Mouse (Mus musculus) CH12.LX (cell line): ENCODE data around the gene Lrch1. TPM values are rescaled to one million over a fixed set of nuclear protein-coding genes. Genes with fewer than 3 reads are reported as not detected.

Experiments used
- DNase-seq: peaks from one replicate; pipeline ENCODE4 v3.0.0-alpha.2; 2013; ENCODE audit errors: extremely low read depth
- H3K27ac ChIP-seq: 2 replicates; pipeline ENCODE4 v1.5.1; 2012; ENCODE audit warnings: low read depth, mild to moderate bottlenecking, control low read depth, moderate library complexity; ENCODE audit not compliant: insufficient read depth
- H3K27me3 ChIP-seq: replicated peaks from 2 replicates; pipeline ENCODE3; 2012; ENCODE audit warnings: inconsistent platforms
- H3K36me3 ChIP-seq, 2 experiments: replicated peaks in 1 of 2; 2 replicates each; pipeline versions ENCODE3 to v1.6.1; 2012; ENCODE audit warnings: inconsistent platforms in 1 of 2, low read length in 1 of 2, mild to moderate bottlenecking in 1 of 2, mixed read lengths in 1 of 2, moderate library complexity in 1 of 2; ENCODE audit not compliant: control insufficient read depth in 1 of 2, insufficient read depth in 1 of 2
- H3K4me1 ChIP-seq, 2 experiments: 2 replicates each; pipeline ENCODE4 v1.6.1; 2012; ENCODE audit warnings: inconsistent platforms in 1 of 2, moderate library complexity in 1 of 2; ENCODE audit not compliant: insufficient read depth in 2 of 2, control insufficient read depth in 1 of 2
- H3K4me2 ChIP-seq: 2 replicates; pipeline ENCODE4 v1.6.1; 2012; ENCODE audit warnings: low read depth, mild to moderate bottlenecking, control low read depth; ENCODE audit not compliant: poor library complexity, insufficient read depth, severe bottlenecking
- H3K4me3 ChIP-seq, 3 experiments: fragments of 150-350 bp in 1 of 3; sonication (generic) in 1 of 3; replicated peaks in 1 of 3; 2 replicates each; pipeline versions ENCODE3 to v1.5.1; 2011 to 2012; ENCODE audit warnings: low read depth in 2 of 3, low read length in 2 of 3, mild to moderate bottlenecking in 2 of 3, moderate library complexity in 2 of 3, control low read depth in 1 of 3, improper control_type of control experiment in 1 of 3, inconsistent platforms in 1 of 3, mixed read lengths in 1 of 3; ENCODE audit not compliant: poor library complexity in 1 of 3
- H3K79me2 ChIP-seq: replicated peaks from 2 replicates; pipeline ENCODE4 v1.6.1; 2012; ENCODE audit warnings: mild to moderate bottlenecking, moderate library complexity; ENCODE audit not compliant: control insufficient read depth, poor library complexity, insufficient read depth, severe bottlenecking; ENCODE audit errors: extremely low read depth
- H3K9ac ChIP-seq: 2 replicates; pipeline ENCODE4 v1.6.1; 2012; ENCODE audit warnings: low read depth, mild to moderate bottlenecking, control low read depth, moderate library complexity; ENCODE audit not compliant: insufficient read depth
- H3K9me3 ChIP-seq: replicated peaks from 2 replicates; pipeline ENCODE3; 2012; ENCODE audit warnings: low read length, inconsistent platforms, mixed read lengths
- BHLHE40 ChIP-seq: IDR thresholded peaks from 2 replicates; pipeline ENCODE4 v1.6.1; 2011; ENCODE audit warnings: mild to moderate bottlenecking, low read depth, low read length, improper control_type of control experiment
- CHD2 ChIP-seq: IDR thresholded peaks from 2 replicates; pipeline ENCODE4 v1.6.1; 2011; ENCODE audit warnings: low read length, improper control_type of control experiment
- CTCF ChIP-seq, 2 experiments: IDR thresholded peaks in 1 of 2; conservative IDR thresholded peaks in 1 of 2; 2 replicates each; pipeline ENCODE4 v1.5.1; 2011 to 2012; ENCODE audit warnings: low read depth in 2 of 2, low read length in 2 of 2, improper control_type of control experiment in 1 of 2, inconsistent platforms in 1 of 2, mild to moderate bottlenecking in 1 of 2, moderate library complexity in 1 of 2
- E2F4 ChIP-seq: IDR thresholded peaks from 2 replicates; pipeline ENCODE4 v1.6.1; 2011; ENCODE audit warnings: low read depth, low read length, improper control_type of control experiment; ENCODE audit not compliant: insufficient replicate concordance
- ELF1 ChIP-seq: IDR thresholded peaks from 2 replicates; pipeline ENCODE4 v1.6.1; 2014; ENCODE audit warnings: low read depth, mild to moderate bottlenecking, inconsistent platforms, low read length, improper control_type of control experiment
- EP300 ChIP-seq: IDR thresholded peaks from 2 replicates; pipeline ENCODE4 v1.6.1; 2011; ENCODE audit warnings: low read length, improper control_type of control experiment
- ETS1 ChIP-seq: conservative IDR thresholded peaks from 2 replicates; pipeline ENCODE4 v1.6.1; 2012; ENCODE audit warnings: low read depth, mild to moderate bottlenecking, inconsistent platforms, low read length, improper control_type of control experiment, moderate library complexity
- GABPA ChIP-seq: IDR thresholded peaks from 2 replicates; pipeline ENCODE4 v1.6.1; 2012; ENCODE audit warnings: low read depth, low read length, improper control_type of control experiment, inconsistent platforms; ENCODE audit not compliant: insufficient replicate concordance
- HCFC1 ChIP-seq: IDR thresholded peaks from 2 replicates; pipeline ENCODE4 v1.6.1; 2012; ENCODE audit warnings: low read depth, mild to moderate bottlenecking, inconsistent platforms, low read length, improper control_type of control experiment
- IRF4 ChIP-seq: IDR thresholded peaks from 2 replicates; pipeline ENCODE4 v1.6.1; 2014; ENCODE audit warnings: low read depth, mild to moderate bottlenecking, inconsistent platforms, low read length, improper control_type of control experiment
- JUN ChIP-seq: IDR thresholded peaks from 2 replicates; pipeline ENCODE4 v1.6.1; 2011; ENCODE audit warnings: low read depth, mild to moderate bottlenecking, low read length, improper control_type of control experiment, moderate library complexity; ENCODE audit not compliant: insufficient read depth
- JUND ChIP-seq: conservative IDR thresholded peaks from 2 replicates; pipeline ENCODE4 v1.6.1; 2011; ENCODE audit warnings: low read depth, low read length, improper control_type of control experiment
- MEF2A ChIP-seq: IDR thresholded peaks from 2 replicates; pipeline ENCODE4 v1.6.1; 2014; ENCODE audit warnings: low read depth, mild to moderate bottlenecking, inconsistent platforms, low read length, improper control_type of control experiment, borderline replicate concordance
- MXI1 ChIP-seq: IDR thresholded peaks from 2 replicates; pipeline ENCODE4 v1.6.1; 2011; ENCODE audit warnings: mild to moderate bottlenecking, low read depth, low read length, improper control_type of control experiment
- MYC ChIP-seq: IDR thresholded peaks from 2 replicates; pipeline ENCODE4 v1.6.1; 2011; ENCODE audit warnings: low read depth, mild to moderate bottlenecking, improper control_type of control experiment, low read length
- PAX5 ChIP-seq: IDR thresholded peaks from 2 replicates; pipeline ENCODE4 v1.6.1; 2012; ENCODE audit warnings: low read length, inconsistent platforms, mixed read lengths
- SIN3A ChIP-seq: IDR thresholded peaks from 2 replicates; pipeline ENCODE4 v1.6.1; 2012; ENCODE audit warnings: low read length, improper control_type of control experiment, inconsistent platforms
- SMC3 ChIP-seq: IDR thresholded peaks from 2 replicates; pipeline ENCODE4 v1.6.1; 2011; ENCODE audit warnings: low read depth, low read length, improper control_type of control experiment
- TBP ChIP-seq: conservative IDR thresholded peaks from 2 replicates; pipeline ENCODE4 v1.6.1; 2011; ENCODE audit warnings: low read depth, low read length, improper control_type of control experiment
- TCF12 ChIP-seq: IDR thresholded peaks from 2 replicates; pipeline ENCODE4 v1.6.1; 2014; ENCODE audit warnings: low read depth, mild to moderate bottlenecking, inconsistent platforms, low read length, improper control_type of control experiment
- USF1 ChIP-seq: IDR thresholded peaks from 2 replicates; pipeline ENCODE4 v1.6.1; 2014; ENCODE audit warnings: low read depth, mild to moderate bottlenecking, inconsistent platforms, low read length, improper control_type of control experiment
- ZC3H11A ChIP-seq: IDR thresholded peaks from 2 replicates; pipeline ENCODE4 v1.6.1; 2012; ENCODE audit warnings: low read depth, mild to moderate bottlenecking, inconsistent platforms, low read length, improper control_type of control experiment
- ZKSCAN1 ChIP-seq: IDR thresholded peaks from 2 replicates; pipeline ENCODE4 v1.6.1; 2012; ENCODE audit warnings: low read depth, inconsistent platforms, low read length, improper control_type of control experiment, borderline replicate concordance
- ZNF384 ChIP-seq: IDR thresholded peaks from 2 replicates; pipeline ENCODE4 v1.6.1; 2012; ENCODE audit warnings: low read depth, low read length, improper control_type of control experiment, inconsistent platforms
- dilution Hi-C: fragments of 300-500 bp; cut with MboI; formaldehyde crosslinking; loops from 2 replicates; pipeline ENCODE4 v1.14.3; 2020; ENCODE audit warnings: low sequenced_read_pairs; ENCODE audit not compliant: extremely low pct_unique_long_range_greater_than_20kb, extremely low pct_ligation_motif_present
- in situ Hi-C: fragments of 300-500 bp; cut with MboI; formaldehyde crosslinking; loops from 3 replicates; pipeline ENCODE4 v1.14.3; 2019; ENCODE audit warnings: low sequenced_read_pairs, low pct_ligation_motif_present, low pct_unique_long_range_greater_than_20kb, mixed read lengths
- polyA plus RNA-seq: library from polyadenylated mRNA; unstranded; fragments of >175 nt; gene quantifications from 2 replicates; pipeline ENCODE4 v1.2.1, GENCODE M21; 2012; ENCODE audit warnings: low read depth; ENCODE audit not compliant: insufficient read length
- total RNA-seq, 2 experiments: library from RNA; depleted of rRNA; stranded (reverse); fragments of 300-350 nt in 1 of 2; fragments of >200 nt in 1 of 2; gene quantifications; 2 replicates each; pipeline ENCODE4 v1.2.3; 2012 to 2014

Lrch1 gene
- total and polyA plus RNA-seq, 3 experiments, result 10.3 to 23.3 (median 12.8) TPM

DNA sequence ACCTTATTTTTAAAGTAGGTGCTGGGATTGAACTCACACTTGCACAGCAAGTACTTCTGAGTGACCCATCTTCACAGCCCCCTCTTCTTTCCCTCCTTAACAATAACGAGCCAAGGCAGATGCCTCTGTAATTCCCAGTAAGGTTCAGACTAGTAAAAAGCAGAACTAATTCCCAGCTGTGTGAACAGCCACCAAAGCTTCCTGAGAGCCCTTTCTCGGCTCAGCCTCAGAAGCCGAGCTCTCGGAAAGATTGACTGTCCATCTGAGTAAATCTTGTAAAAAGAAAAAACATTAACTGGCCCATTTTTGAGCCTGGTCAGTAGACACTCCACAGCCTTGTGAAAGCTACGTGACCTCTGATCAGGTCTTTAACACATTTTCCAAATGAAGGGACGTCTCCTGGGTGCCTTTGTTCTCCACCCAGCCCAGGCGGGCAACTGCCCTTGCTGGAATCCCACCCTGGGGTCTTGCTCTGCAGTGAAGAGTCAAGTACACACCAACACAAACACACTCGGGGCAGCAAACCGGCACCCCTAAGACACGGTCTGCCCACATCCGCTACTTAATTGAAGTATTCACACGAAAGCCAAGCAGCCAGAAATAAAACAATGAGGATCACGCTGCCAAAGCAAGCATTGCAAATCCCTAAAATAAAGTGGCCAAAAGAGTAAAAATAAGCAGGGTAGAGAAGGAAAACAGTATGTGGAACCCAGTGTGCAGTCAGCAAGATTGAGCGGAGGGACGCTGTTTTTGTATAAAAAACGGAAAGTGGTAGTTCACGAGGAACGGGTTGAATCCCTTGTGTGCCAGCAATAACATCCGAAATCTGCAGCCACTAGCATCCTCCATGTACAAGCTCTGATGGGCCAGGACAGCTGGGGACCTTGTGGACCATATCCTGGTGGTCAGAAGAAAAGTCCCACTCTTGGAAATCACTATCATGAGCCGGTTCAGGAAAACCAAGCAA, 80.3 kb downstream of the Lrch1 start:
- in situ Hi-C loops, result no loop called here
- no peak overlapping the region for H3K4me3 ChIP-seq
- H3K9ac ChIP-seq, result no peak overlapping the region
- H3K27ac ChIP-seq, result no peak overlapping the region
- DNase-seq, result peak; percentile 58
- peaks cover 5% of the 10 kb centered on the region; the same call in 1 of the 2 replicates for H3K79me2 ChIP-seq
- no peaks in the 10 kb centered on the region for H3K9me3 ChIP-seq
- H3K4me2 ChIP-seq, result no peak overlapping the region
- peaks cover 0 to 9% of the 10 kb centered on the region in 2 experiments for H3K36me3 ChIP-seq
- TF ChIP-seq E2F4, result no peak
- TF ChIP-seq CHD2, result no peak
- TF ChIP-seq ZNF384, result peak; percentile 58
- peak; percentile 17; the same call in 1 of the 2 replicates for TF ChIP-seq JUN
- TF ChIP-seq EP300, result peak; percentile 85
- no peak for TF ChIP-seq PAX5
- TF ChIP-seq JUND, result peak; percentile 82
- no peak for TF ChIP-seq SIN3A
- 0 out of 2 replicates have a peak, but pooled peaks have one; percentile 29 for TF ChIP-seq TCF12
- TF ChIP-seq IRF4, result 0 out of 2 replicates have a peak, but pooled peaks have one; percentile 54
- TF ChIP-seq ZC3H11A, result no peak
- peak; percentile 64 for TF ChIP-seq ETS1
- dilution Hi-C loops, result no loop called here
- peaks cover 16 to 67% of the 10 kb centered on the region in 2 experiments; a peak in 3 of 4 replicates for H3K4me1 ChIP-seq
- no peaks in the 10 kb centered on the region for H3K27me3 ChIP-seq

DNA sequence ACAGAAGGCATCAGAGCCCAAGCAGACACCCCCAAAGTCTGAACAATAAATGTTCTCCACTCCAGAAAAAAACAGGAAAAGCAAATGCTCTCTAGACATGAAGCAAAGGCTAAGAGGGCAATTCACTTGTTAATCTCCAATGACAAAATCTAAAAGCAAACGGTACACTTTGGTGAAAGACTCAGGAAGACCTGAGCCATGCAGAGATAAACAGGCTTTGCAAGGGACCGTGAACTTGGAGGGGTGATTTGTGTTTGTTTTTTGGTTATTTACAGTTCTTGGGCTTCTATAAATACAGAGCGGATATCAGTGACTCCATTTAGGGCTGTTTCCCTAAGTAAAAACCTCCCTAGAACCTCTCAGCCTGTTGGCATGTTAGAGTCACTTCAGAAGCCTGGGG, 81.9 kb downstream of the Lrch1 start:
- peaks cover 11 to 57% of the 10 kb centered on the region in 2 experiments; a peak in 3 of 4 replicates for H3K4me1 ChIP-seq
- dilution Hi-C loops, result no loop called here
- H3K9ac ChIP-seq, result no peak overlapping the region
- no peak overlapping the region for H3K4me2 ChIP-seq
- no peaks in the 10 kb centered on the region for H3K9me3 ChIP-seq
- no peaks in the 10 kb centered on the region for H3K27me3 ChIP-seq
- peaks cover 0 to 8% of the 10 kb centered on the region in 2 experiments for H3K36me3 ChIP-seq
- TF ChIP-seq ZNF384, result no peak
- TF ChIP-seq HCFC1, result no peak
- no peak for TF ChIP-seq IRF4
- TF ChIP-seq TBP, result no peak
- TF ChIP-seq SMC3, result no peak
- no peak for TF ChIP-seq ZKSCAN1
- no peak for TF ChIP-seq JUN
- no peak for TF ChIP-seq MXI1
- TF ChIP-seq GABPA, result no peak
- TF ChIP-seq USF1, result no peak
- no peak for TF ChIP-seq BHLHE40
- TF ChIP-seq CTCF (conservative IDR thresholded peaks at IDR 0.05 in 1 of 2, IDR thresholded peaks at IDR 0.05 in 1 of 2; ENCODE audit: low read depth in 2 of 2, low read length in 2 of 2), result no peak
- no peak for TF ChIP-seq MEF2A
- no peak for TF ChIP-seq MYC
- no peak for TF ChIP-seq ELF1
- no peak for TF ChIP-seq JUND
- TF ChIP-seq, all 38 proteins: peak for 0
- peaks cover 5% of the 10 kb centered on the region; the same call in 1 of the 2 replicates for H3K79me2 ChIP-seq
- H3K27ac ChIP-seq, result no peak overlapping the region
- no peak overlapping the region for H3K4me3 ChIP-seq
- in situ Hi-C loops, result no loop called here
- no peak for DNase-seq
